12 mouse cellular contexts compared by ENCODE assay signal in the genomic region with DNA sequence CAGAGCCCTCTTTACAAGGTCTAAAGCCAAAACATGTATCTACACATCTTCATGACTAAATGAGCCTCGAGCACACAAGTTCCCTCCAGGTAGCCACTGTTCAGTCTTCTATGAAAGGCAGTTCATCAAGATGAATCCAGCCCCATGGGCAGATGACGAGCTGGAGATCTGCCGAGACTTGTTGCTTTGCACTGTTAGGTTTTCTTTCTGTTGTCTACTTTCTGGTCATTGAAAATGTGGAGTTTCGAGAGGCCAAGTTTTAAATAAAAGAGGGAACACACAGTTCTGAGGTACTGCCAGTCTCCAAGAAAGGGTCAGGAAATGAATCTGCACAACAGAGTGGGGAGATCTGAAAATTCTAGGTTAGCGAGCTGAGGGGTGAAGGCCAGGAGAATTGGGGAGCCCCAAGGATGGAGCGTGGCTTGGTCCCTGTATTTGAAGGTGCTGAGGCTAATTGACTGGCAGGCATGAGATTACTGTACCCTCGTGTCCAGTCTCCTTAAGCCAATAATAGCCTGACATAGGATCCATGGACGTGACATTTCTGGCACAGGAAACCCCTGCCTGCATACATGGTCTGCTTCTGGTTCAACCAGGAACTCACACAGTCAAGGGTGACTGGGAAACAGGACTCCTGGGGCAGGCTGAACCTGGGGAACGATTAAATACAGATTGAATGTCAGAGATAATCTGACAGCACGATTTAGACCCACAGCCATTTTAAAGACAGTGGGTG. TPM values are rescaled to one million over a fixed set of nuclear protein-coding genes. Genes with fewer than 3 reads are reported as not detected.
DNase-seq lines count a peak whose midpoint lies in the region; ATAC-seq and TF ChIP-seq lines count a peak whose summit lies in the region.
"Had no signal": no experiment of that assay in that cellular context is flagged by ENCODE, and none has a peak within 500 bp of the region (broad histone marks: within the 10 kb centered on the region; RNA-seq: fewer than 3 reads in every experiment).

No protein-coding gene starts in this region.

- no peak for TF ChIP-seq CTCF in layer of hippocampus, adult 2 months (conservative IDR thresholded peaks at IDR 0.05)

- no peak overlapping the region for H3K9ac ChIP-seq in heart, embryonic 12.5 days
- H3K9ac ChIP-seq in limb, embryonic 14.5 days (ENCODE audit: low read depth, low read length, severe bottlenecking): no peak overlapping the region
- H3K9ac ChIP-seq: forebrain, embryonic 12.5 days; liver, embryonic 13.5 days had no signal

- H3K9me3 ChIP-seq in heart, embryonic 12.5 days (replicated peaks): no peaks in the 10 kb centered on the region
- no peaks in the 10 kb centered on the region for H3K9me3 ChIP-seq in embryonic facial prominence, embryonic 10.5 days
- no peaks in the 10 kb centered on the region for H3K9me3 ChIP-seq in limb, embryonic 14.5 days (ENCODE audit: control insufficient read depth, low read length)
- H3K9me3 ChIP-seq: forebrain, embryonic 12.5 days; liver, embryonic 13.5 days had no signal

- H3K27ac ChIP-seq in heart, embryonic 12.5 days (ENCODE audit: poor library complexity, severe bottlenecking): no peak overlapping the region
- peak overlapping the region; percentile 78 for H3K27ac ChIP-seq in layer of hippocampus, adult 2 months
- H3K27ac ChIP-seq in embryonic facial prominence, embryonic 10.5 days (replicated peaks): peak overlapping the region; percentile 58
- H3K27ac ChIP-seq in limb, embryonic 14.5 days (replicated peaks; ENCODE audit: low read depth, low read length): peak overlapping the region; percentile 39; the same call in 1 of the 2 replicates
- H3K27ac ChIP-seq: forebrain, embryonic 12.5 days; liver, embryonic 13.5 days had no signal

- ATAC-seq in heart, embryonic 12.5 days (ENCODE audit: insufficient number of reproducible peaks, low FRiP score): no peak
- ATAC-seq in limb, embryonic 14.5 days (ENCODE audit: low FRiP score, low read depth): no peak
- ATAC-seq in megakaryocyte, adult 5-6 weeks (ENCODE audit: poor library complexity, severe bottlenecking): no peak
- ATAC-seq: intestine, embryonic 16.5 days had no signal

- WGBS in heart, embryonic 12.5 days: 67% methylated on average over 10 of the region's 10 CpGs
- 71% methylated on average over 10 of the region's 10 CpGs for WGBS in embryonic facial prominence, embryonic 10.5 days
- 52% methylated on average over 10 of the region's 10 CpGs for WGBS in limb, embryonic 14.5 days

- H3K4me1 ChIP-seq in heart, embryonic 12.5 days (replicated peaks): peaks cover 6% of the 10 kb centered on the region
- H3K4me1 ChIP-seq in embryonic facial prominence, embryonic 10.5 days: peaks cover 26% of the 10 kb centered on the region
- peaks cover 36% of the 10 kb centered on the region for H3K4me1 ChIP-seq in limb, embryonic 14.5 days (ENCODE audit: control insufficient read depth, insufficient read depth, low read length)
- H3K4me1 ChIP-seq: forebrain, embryonic 12.5 days; liver, embryonic 13.5 days had no signal

- peak; percentile 93 for DNase-seq in heart, adult 11 months
- no peak for DNase-seq in layer of hippocampus, adult 2 months (ENCODE audit: low spot score in 2 of 2)
- DNase-seq in layer of hippocampus, adult 9-10 months (ENCODE audit: low spot score): no peak
- no peak for DNase-seq in embryonic facial prominence, embryonic 10.5 days (ENCODE audit: low spot score)
- DNase-seq in limb, embryonic 14.5 days (ENCODE audit: low spot score): no peak
- DNase-seq in ovary, adult 18-20 months (ENCODE audit: low spot score): no peak
- DNase-seq: liver, embryonic 13.5 days had no signal

- no peaks in the 10 kb centered on the region for H3K27me3 ChIP-seq in heart, embryonic 12.5 days (replicated peaks)
- H3K27me3 ChIP-seq in embryonic facial prominence, embryonic 10.5 days (replicated peaks; ENCODE audit: low read depth, poor library complexity, severe bottlenecking): no peaks in the 10 kb centered on the region
- H3K27me3 ChIP-seq in limb, embryonic 14.5 days (ENCODE audit: control insufficient read depth, insufficient read depth, low read length): no peaks in the 10 kb centered on the region
- H3K27me3 ChIP-seq: forebrain, embryonic 12.5 days; liver, embryonic 13.5 days had no signal

- TF ChIP-seq POLR2A in limb, embryonic 14.5 days (IDR thresholded peaks at IDR 0.05; ENCODE audit: borderline replicate concordance, extremely low read depth, insufficient read depth, insufficient read length): no peak

- peaks cover 69% of the 10 kb centered on the region for H3K36me3 ChIP-seq in heart, embryonic 12.5 days
- H3K36me3 ChIP-seq in embryonic facial prominence, embryonic 10.5 days (replicated peaks): peaks cover 10% of the 10 kb centered on the region; the same call in 1 of the 2 replicates
- peaks cover 39% of the 10 kb centered on the region for H3K36me3 ChIP-seq in limb, embryonic 14.5 days (ENCODE audit: control insufficient read depth, insufficient read depth, low read length)
- H3K36me3 ChIP-seq: forebrain, embryonic 12.5 days; liver, embryonic 13.5 days had no signal

- no peak overlapping the region for H3K4me2 ChIP-seq in heart, embryonic 12.5 days
- H3K4me2 ChIP-seq in limb, embryonic 14.5 days (replicated peaks; ENCODE audit: low read depth, low read length, severe bottlenecking): no peak overlapping the region
- H3K4me2 ChIP-seq: forebrain, embryonic 12.5 days; liver, embryonic 13.5 days had no signal

- no peak overlapping the region for H3K4me3 ChIP-seq in heart, embryonic 12.5 days
- no peak overlapping the region for H3K4me3 ChIP-seq in layer of hippocampus, adult 2 months
- H3K4me3 ChIP-seq in embryonic facial prominence, embryonic 10.5 days: no peak overlapping the region
- H3K4me3 ChIP-seq in limb, embryonic 14.5 days (replicated peaks; ENCODE audit: low read length): no peak overlapping the region
- H3K4me3 ChIP-seq: forebrain, embryonic 12.5 days; liver, embryonic 13.5 days; megakaryocyte, embryonic 14.5 days had no signal

RNA-seq across cellular contexts. Expression of a gene that starts 52.6 kb away (rescaled TPM):
- polyA plus RNA-seq in heart, embryonic 12.5 days (2016; fragmentation: Nextera tagmentation; extraction: Ambion mirVana): 164 and 166 TPM in 2 replicates
- total RNA-seq in layer of hippocampus, adult 2 months (2021): 10 to 100 TPM; 64.5 to 66.8 TPM
- 160 and 162 TPM in 2 replicates for polyA plus RNA-seq in embryonic facial prominence, embryonic 10.5 days (2016; fragmentation: Nextera tagmentation; extraction: Ambion mirVana)
- 80.7 and 103 TPM in 2 replicates for polyA plus RNA-seq in limb, embryonic 14.5 days (2012; rRNA removed)
- 186 and 189 TPM in 2 replicates for polyA plus RNA-seq in limb, embryonic 14.5 days (2014; fragmentation: Nextera tagmentation; extraction: Ambion mirVana)
- 63.9 and 90.0 TPM in 2 replicates for total RNA-seq in megakaryocyte, adult 5-6 weeks (2015)
- total RNA-seq in megakaryocyte, adult 5-6 weeks (2017): 57.8 and 62.5 TPM in 2 replicates
